Mouse (Mus musculus): ENCODE data around the gene Nfkbil1. TPM values are rescaled to one million over a fixed set of nuclear protein-coding genes. Genes with fewer than 3 reads are reported as not detected.
A peak's percentile ranks its signal among the peaks of the same experiment; 100 is the strongest.

Nfkbil1 gene
- polyA plus RNA-seq, 2 experiments from 2014 or later: 2.0 to 2.2 TPM

GRCm38 (mm10) chr17:35253293-35254093 is 17.9 kb upstream of the Nfkbil1 start:
- ATAC-seq: no peak

- no peak for ATAC-seq
These were observed 17.2 kb upstream of the Nfkbil1 start for GRCm38 (mm10) chr17:35252619-35253292.

GRCm38 (mm10) chr17:35251981-35252380 is 16.4 kb upstream of the Nfkbil1 start:
- no peak for ATAC-seq

- no peak for ATAC-seq
These were observed 15.6 kb upstream of the Nfkbil1 start for GRCm38 (mm10) chr17:35251162-35251719.

GRCm38 (mm10) chr17:35250348-35251120 is 14.9 kb upstream of the Nfkbil1 start:
- no peak for ATAC-seq

- ATAC-seq: no peak
These were observed 14.0 kb upstream of the Nfkbil1 start for GRCm38 (mm10) chr17:35249451-35250197.

- no peak for ATAC-seq
These were observed 13.4 kb upstream of the Nfkbil1 start for GRCm38 (mm10) chr17:35248986-35249385.

GRCm38 (mm10) chr17:35247144-35247543 is 11.6 kb upstream of the Nfkbil1 start:
- no peak for ATAC-seq

GRCm38 (mm10) chr17:35245731-35246623 is 10.4 kb upstream of the Nfkbil1 start:
- ATAC-seq: no peak

GRCm38 (mm10) chr17:35244999-35245398 is 9.4 kb upstream of the Nfkbil1 start:
- ATAC-seq: no peak

- ATAC-seq: no peak
These were observed 7.5 kb upstream of the Nfkbil1 start for GRCm38 (mm10) chr17:35243086-35243485.

- ATAC-seq: peak; percentile 46
These were observed 6.7 kb upstream of the Nfkbil1 start for GRCm38 (mm10) chr17:35242015-35242941.

GRCm38 (mm10) chr17:35241305-35242014 is 5.9 kb upstream of the Nfkbil1 start, which contains the start of gene Ddx39b:
Ddx39b (plus strand) TSS chr17:35241746.
- ATAC-seq: peak; percentile 76

- no peak for ATAC-seq
These were observed 5.1 kb upstream of the Nfkbil1 start for GRCm38 (mm10) chr17:35240384-35241304.

- no peak for ATAC-seq
These were observed 4.1 kb upstream of the Nfkbil1 start for GRCm38 (mm10) chr17:35239700-35240099.

GRCm38 (mm10) chr17:35237504-35237903 is 1.9 kb upstream of the Nfkbil1 start:
- ATAC-seq: no peak

- ATAC-seq: no peak
These were observed 1.4 kb upstream of the Nfkbil1 start for GRCm38 (mm10) chr17:35236996-35237395.

- ATAC-seq: peak; percentile 64
These were observed 776 bp upstream of the Nfkbil1 start for GRCm38 (mm10) chr17:35236390-35236746.

Data from CD4-positive, CD25-positive, alpha-beta regulatory T cell, adult 4 months (primary cell).